Mouse (Mus musculus) embryonic stem cell, embryonic (primary cell): ENCODE results near the gene Zfp949.

Experiments
- CTCF ChIA-PET, 4 experiments: fragments of 300-600 bp in 2 of 4; fragments of 350-600 bp in 2 of 4; sonication (Branson Sonifier 250); formaldehyde crosslinking; loops; one replicate each; lab custom pipeline; 2022; ENCODE audit warnings: inconsistent platforms in 2 of 4; lab: Charles Lee
- POLR2A ChIA-PET, 4 experiments: fragments of 300-600 bp in 2 of 4; fragments of 350-600 bp in 2 of 4; sonication (Branson Sonifier 250); formaldehyde crosslinking; loops; one replicate each; lab custom pipeline; 2022; ENCODE audit warnings: antibody characterized with exemption in 4 of 4, inconsistent platforms in 1 of 4; lab: Charles Lee

Gene Zfp949

DNA sequence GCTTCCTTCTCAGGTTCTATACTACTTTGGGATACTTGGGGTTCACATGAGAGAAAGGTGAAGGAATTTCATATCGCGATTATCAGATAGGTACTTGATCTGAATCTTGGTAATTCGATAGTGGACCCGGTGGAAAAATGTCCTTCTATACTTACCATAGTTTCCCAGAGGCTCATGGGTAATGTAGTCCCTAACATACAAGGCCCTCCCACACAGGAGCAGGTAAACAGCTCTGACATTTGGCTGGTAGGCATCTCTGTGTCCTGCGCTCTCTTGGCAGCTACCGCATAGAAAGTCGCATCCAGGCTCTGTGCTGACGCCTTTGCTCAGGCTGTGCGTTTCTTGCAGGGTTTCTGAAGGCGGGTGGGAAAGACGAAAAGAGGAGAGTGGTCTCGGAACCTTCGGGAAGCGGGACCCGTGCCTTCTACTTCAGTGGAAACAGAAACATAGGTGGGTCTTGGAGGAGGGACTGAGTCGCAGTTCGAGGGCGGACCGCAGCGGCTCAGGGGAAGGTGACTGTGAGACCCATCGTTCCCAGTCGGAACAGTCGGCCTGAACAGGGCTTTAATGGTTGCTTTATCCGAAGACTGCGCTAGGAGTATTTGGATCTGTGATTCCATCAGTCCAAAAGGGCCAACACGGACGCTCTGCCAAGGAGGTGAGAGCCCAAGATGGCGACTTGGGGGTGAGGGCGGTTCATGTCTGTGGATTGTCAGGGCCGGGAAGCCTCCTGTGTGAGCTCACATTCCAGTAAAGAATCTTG lies at the start of gene Zfp949:
Gene Zfp949 (plus strand): TSS at position 170 of the 763 bp plus-strand sequence.
- CTCF ChIA-PET = interaction anchor here in 2 of 4 experiments (0.5 to 1.7 kb wide), 9 partner anchors 14 to 477 kb away, joined by 3 to 19 read pairs (median 3); no protein-coding TSS in a partner anchor
- POLR2A ChIA-PET = interaction anchor here (0.6 to 2.6 kb wide), 19 partner anchors 12 to 307 kb away, joined by 3 to 52 read pairs (median 5); partner anchors contain the start of genes Syncrip (in 3 of the 4) and Snx14 (in 1 of the 4)

DNA sequence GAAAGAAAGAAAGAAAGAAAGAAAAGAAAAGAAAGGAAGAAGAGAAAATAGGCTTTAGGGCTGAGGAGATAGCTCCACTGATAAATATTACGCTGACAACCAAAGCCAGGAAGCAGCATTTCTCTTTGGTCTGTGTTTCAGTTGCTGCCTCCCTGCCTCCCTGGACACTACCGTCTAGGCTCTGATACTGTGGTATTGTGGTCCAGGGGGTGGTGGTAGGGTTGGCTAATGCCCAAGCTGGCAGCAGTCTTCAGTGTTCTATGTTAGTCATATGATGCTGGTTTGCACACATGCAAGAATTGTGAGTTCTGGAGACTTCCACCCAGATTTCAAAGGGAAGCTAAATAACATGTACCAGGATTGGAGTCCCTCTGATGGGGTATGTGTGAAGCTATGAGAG lies 47.7 kb upstream of the Zfp949 start:
- POLR2A ChIA-PET = interaction anchor here in 3 of 4 experiments (0.6 to 12.1 kb wide), 9 partner anchors 8 to 1603 kb away, joined by 3 to 117 read pairs (median 9); partner anchors contain the start of gene Syncrip (in 2 of the 3)
- CTCF ChIA-PET = no interaction called here

DNA sequence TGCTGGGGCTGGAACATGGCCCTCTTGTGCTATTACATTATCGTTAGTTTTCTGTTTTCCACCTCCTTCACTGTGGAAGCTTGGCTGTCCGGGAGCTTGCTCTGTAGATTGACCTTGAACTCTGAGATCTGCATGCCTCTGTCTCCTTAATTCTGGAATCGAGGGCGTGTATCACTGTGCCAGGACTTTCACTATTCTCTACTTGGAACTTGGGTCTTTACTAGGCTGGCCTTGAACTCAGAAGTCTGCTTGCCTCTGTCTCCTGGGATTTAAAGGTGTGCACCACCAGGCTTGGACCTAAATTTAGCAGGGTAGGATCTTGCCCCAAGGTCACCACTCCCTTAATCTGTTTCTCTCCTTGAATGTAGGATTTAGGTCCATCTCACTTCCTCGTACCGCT lies 46.0 kb upstream of the Zfp949 start:
- CTCF ChIA-PET = no interaction called here

DNA sequence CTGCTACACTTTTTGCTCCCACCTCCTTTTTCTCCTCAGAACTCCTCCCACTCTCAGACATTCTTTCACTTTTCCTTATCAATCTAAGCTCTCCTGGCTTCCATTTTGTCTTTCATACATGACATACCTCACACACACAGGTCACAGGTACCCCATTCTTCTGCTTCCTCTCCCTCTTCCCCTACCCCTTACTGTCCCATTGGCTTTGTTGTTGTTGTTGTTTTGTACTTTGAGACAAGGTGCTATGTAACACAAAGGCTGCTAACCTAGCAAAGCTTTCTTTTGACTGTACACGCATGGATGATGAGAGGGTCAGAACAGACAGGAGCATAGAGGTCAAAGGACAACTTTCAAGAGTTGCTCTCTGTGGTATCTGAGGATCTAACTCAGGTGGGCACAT lies 32.3 kb upstream of the Zfp949 start:
- POLR2A ChIA-PET = interaction anchor here in 3 of 4 experiments (0.6 to 13.3 kb wide), 12 partner anchors 7 to 42 kb away, joined by 3 to 345 read pairs (median 3); partner anchors contain the start of gene Syncrip (in 2 of the 3)
- CTCF ChIA-PET = no interaction called here

More for the DNA sequence above, 46.0 kb upstream of the Zfp949 start:
- POLR2A ChIA-PET = interaction anchor here in 3 of 4 experiments (0.8 to 12.1 kb wide), 13 partner anchors 9 to 24 kb away, joined by 3 to 117 read pairs (median 4); partner anchors contain the start of gene Syncrip (in 2 of the 3)

DNA sequence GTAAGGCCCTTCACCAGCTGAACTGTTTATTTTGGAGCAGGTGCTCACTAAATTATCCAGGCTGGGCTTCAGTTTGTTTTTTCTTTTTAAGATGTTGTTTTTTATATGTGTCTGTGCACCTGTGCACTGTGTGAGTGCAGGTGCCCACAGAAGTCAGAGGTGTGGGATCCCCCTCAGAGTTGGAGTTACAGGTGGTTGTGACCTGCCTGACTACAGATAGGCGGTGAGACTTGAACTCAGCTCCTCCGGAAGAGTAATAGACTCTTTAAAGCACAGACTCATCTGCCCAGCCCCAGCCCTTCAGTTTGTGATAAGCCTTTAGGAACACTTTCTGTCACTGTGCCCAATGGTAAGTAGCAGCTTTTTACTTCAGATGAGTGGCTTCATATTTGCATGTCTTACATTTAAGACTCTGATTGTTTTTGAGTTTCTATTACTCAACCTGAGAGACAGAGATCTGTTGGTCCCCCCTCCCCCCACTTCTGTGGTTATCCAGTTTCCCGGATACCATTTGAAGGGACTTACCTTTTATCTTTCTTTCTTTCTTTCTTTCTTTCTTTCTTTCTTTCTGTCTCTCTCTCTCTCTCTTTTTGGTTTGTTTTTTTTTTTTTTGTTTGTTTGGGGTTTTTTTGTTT lies 31.3 kb upstream of the Zfp949 start:
- ChIA-PET CTCF (no interaction called here), POLR2A (interaction anchor here in 2 of 4 experiments (0.9 to 13.3 kb wide), 6 partner anchors 9 to 43 kb away, joined by 3 to 345 read pairs (median 4); partner anchors contain the start of gene Syncrip (in 2 of the 2))

DNA sequence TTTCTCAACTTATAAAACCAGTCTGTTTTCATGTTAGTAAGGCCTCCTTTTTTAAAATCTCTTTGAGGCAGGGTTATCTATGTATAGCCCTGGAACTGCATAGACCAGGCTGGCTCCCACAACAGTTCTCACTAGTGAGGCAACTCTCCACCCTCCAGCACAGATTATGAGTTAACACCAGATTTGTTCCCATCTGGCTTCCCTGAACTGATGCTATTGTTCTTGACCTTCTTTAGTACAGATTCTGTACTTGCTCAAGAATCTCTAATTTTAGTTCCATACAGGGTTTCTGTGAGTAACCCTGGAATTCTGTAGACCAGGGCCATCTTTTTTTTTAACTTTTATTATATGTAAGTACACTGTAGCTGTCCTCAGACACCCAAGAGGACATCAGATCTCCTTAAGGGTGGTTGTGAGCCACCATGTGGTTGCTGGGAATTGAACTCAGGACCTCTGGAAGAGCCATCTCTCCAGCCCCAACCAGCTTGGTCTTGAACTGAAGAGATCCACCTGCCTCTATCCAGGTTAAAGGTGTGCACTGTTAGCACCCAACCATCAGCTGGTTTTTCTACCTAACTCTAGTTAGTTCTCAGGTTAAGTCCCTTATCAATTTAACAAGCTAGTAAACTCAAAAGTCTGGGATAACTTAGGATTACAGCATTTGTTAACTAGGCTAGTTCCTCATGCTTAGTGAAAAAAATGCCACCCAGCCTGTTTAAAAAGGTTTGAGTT lies 28.3 kb upstream of the Zfp949 start:
- CTCF ChIA-PET = interaction anchor here in 1 of 4 experiments (1.3 kb wide), 1 partner anchor 278 kb away, joined by 3 read pairs; no protein-coding TSS in a partner anchor
- POLR2A ChIA-PET = interaction anchor here (0.5 to 13.3 kb wide), 32 partner anchors 8 to 415 kb away, joined by 3 to 345 read pairs (median 5); partner anchors contain the start of genes Syncrip (in 3 of the 4), Snx14 (in 2 of the 4) and Zfp949 (in 2 of the 4)

DNA sequence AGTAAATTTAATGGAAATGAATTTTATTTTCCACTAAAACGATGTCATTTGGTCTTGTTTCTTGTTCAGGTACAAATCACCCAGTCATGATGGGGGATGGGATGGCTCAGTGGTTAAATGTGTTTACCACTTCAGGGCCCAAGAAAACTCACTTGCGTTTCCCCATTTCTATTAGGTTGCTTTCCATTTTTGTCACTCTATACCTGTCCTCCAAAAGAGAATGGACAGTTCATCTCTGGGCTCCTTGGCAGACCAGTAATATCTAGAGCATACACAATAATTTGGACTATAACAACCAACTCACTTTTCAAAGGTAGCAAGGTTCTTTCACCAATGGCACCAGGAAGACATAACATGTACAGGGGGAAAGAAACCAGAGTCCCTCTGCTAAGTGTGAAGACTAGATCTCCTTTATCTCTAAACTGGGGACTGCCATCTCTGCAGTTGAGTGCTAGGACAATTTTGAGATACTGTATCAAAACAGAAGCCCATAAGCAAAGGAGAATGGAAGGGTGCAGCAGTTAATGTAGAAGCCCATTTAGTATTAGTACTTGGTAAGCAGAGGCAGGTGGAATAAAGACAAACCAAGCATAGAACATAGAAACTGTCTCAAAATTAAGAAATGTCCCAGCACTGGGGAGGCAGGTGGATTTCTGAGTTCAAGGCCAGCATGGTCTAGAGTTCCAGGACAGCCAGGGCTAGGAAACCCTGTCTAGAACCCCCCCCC lies 27.5 kb upstream of the Zfp949 start:
- ChIA-PET CTCF (interaction anchor here in 2 of 4 experiments (0.7 to 1.3 kb wide), 3 partner anchors 26 to 279 kb away, joined by 3 to 5 read pairs (median 3); no protein-coding TSS in a partner anchor), POLR2A (interaction anchor here (0.5 to 13.3 kb wide), 65 partner anchors 7 to 1733 kb away, joined by 3 to 345 read pairs (median 5); partner anchors contain the start of genes Syncrip (in 4 of the 4), Zfp949 (in 3 of the 4) and Snx14 (in 2 of the 4))

DNA sequence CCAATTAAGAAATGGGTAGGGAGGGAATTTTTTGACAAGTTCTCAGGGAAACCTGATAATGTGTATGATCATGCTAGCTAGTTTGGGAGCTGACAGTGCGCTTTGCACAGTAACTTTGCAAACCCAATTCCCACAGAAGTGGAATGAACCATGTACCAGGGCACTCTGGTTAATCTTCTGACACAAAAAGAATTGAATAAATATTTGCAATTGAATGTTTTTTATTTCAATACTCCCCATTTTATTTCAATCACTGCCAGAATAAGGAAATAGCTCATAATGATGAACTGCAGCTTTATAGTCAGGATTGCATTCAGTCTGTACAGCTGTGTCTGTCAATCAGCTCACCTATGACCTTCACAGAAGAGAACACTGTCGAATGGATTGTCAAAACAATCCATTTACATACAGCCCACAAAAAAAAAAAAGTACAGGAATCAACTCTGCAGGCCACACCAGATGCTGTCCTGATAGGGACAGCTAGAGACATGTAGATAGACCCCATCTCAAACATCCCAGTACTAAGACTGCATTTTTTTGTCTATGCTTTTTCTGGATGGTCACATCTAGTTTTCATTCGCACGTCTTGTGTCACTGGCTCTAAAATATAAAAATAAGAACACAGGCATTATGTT lies 26.9 kb upstream of the Zfp949 start:
- ChIA-PET POLR2A (interaction anchor here (0.6 to 13.3 kb wide), 62 partner anchors 8 to 1734 kb away, joined by 3 to 345 read pairs (median 6); partner anchors contain the start of genes Syncrip (in 4 of the 4), Zfp949 (in 2 of the 4) and Snx14 (in 1 of the 4)), CTCF (interaction anchor here in 2 of 4 experiments (0.7 to 1.2 kb wide), 2 partner anchors 25 to 279 kb away, joined by 3 to 5 read pairs; no protein-coding TSS in a partner anchor)

DNA sequence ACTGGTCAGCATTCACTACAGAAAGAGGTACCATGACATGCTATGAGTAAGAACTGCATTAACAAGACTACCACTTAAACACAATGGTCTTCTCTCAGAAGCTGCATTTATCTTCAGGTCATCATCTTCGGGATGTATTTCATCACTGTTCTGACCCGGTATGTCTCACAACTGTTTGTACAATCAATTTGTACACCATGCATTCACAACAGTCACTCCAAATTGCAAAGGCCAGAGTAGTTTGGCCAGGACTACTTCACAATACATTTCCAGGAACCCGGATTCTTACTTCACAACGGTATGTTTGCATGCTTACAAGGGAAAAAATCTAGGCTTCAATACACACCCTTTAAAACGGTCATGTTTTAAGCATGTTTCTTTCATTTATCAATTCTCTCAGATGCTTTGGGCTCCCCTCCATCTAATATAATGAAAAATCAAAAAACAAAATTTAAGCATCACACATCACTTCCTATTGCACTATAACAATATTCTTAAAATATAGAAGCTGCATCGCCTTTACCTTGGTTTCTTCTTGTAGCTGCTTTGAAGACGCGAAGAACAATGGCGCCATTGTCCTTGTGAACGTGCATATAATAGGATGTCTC lies 25.8 kb upstream of the Zfp949 start:
- POLR2A ChIA-PET = interaction anchor here (0.6 to 13.3 kb wide), 101 partner anchors 8 to 780 kb away, joined by 3 to 345 read pairs (median 6); partner anchors contain the start of genes Syncrip (in 4 of the 4), Zfp949 (in 4 of the 4) and Snx14 (in 3 of the 4)
- CTCF ChIA-PET = interaction anchor here in 2 of 4 experiments (0.6 to 1.4 kb wide), 4 partner anchors 15 to 280 kb away, joined by 3 to 5 read pairs (median 4); partner anchors contain the start of genes Syncrip (in 1 of the 2) and Zfp949 (in 1 of the 2)

DNA sequence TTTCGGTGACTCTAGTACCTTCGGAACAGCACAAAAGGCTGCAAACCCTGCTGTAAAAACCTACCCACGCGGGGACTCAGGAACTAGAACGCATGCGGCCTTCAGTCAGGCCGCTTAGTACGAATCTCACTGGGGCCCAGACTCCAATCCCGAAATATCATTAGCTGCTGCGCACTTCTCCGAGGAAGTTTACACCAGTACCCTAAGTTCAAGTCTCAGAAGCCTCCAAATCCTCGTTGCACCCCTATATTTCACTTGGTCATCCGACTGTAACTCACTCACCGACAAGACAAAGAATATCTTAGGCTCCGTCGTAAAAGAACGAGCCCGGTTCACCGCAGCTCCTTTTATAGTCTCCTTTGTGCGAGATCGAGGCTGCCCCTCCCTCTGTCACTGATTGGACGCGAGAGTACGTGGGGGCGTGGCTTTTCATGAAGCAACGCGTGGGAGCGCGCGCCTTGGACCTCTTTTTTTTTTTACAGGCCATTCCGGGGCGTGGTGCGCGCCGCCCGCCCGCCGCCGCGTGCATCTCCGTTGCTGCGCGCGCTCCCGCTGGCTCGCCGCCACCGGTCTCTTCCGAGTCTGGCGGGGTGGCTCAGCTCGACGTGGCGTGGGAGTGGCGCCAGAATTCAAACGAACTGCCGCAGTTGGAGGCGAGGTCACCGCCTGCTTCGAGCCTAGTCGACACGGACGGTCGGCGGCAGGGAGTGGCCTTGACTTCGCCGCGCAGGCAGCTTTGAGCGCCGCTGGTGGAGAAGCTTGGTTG lies 25.1 kb upstream of the Zfp949 start:
- ChIA-PET CTCF (interaction anchor here (0.6 to 1.4 kb wide), 10 partner anchors 16 to 1949 kb away, joined by 3 to 6 read pairs (median 3); partner anchors contain the start of genes Syncrip (in 1 of the 4) and Zfp949 (in 1 of the 4)), POLR2A (interaction anchor here (0.5 to 13.3 kb wide), 116 partner anchors 10 to 1868 kb away, joined by 3 to 345 read pairs (median 5); partner anchors contain the start of genes Syncrip (in 4 of the 4), Zfp949 (in 4 of the 4), Snx14 (in 3 of the 4) and Nt5e (in 1 of the 4))

DNA sequence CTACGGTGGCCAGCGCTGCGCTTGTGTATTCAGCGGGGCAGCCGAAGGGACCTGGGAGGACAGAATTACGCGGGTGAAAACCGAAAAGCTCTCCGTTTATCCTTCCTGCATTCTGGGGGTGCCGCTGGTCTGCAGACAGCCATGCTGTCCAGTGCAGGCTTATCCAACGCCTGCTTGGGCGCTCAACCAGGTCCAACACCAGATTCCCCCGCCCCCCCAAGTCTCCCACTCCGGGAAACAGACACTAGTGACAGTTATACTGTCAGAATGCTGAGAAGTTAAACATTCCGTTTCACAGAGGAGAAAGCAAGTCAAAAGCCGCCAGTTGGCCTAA lies 24.5 kb upstream of the Zfp949 start:
- POLR2A ChIA-PET = interaction anchor here (0.6 to 13.3 kb wide), 101 partner anchors 10 to 1868 kb away, joined by 3 to 345 read pairs (median 6); partner anchors contain the start of genes Syncrip (in 4 of the 4), Zfp949 (in 4 of the 4), Snx14 (in 2 of the 4) and Nt5e (in 1 of the 4)
- CTCF ChIA-PET = interaction anchor here (0.6 to 1.4 kb wide), 8 partner anchors 22 to 1949 kb away, joined by 3 to 6 read pairs (median 3); partner anchors contain the start of genes Syncrip (in 1 of the 4) and Zfp949 (in 1 of the 4)

DNA sequence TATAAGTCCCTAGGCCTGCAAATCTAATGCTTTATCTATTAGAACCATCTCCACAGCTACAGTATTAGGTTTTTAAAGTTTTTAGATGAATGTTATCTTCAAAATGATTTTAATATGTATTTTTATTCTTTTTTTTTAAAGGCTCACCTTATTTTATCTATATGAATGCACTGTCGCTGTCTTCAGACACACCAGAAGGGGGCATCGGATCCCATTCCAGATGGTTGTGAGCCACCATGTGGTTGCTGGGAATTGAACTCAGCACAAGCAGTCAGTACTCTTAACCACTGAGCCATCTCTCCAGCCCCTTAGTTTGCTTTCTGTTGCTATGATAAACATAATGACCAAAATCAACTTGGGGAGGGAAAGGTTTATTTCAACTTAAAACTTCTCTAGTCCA lies 23.5 kb upstream of the Zfp949 start:
- POLR2A ChIA-PET = interaction anchor here (0.6 to 13.3 kb wide), 24 partner anchors 9 to 280 kb away, joined by 3 to 345 read pairs (median 33); partner anchors contain the start of genes Syncrip (in 3 of the 4), Zfp949 (in 2 of the 4) and Snx14 (in 1 of the 4)
- CTCF ChIA-PET = interaction anchor here in 3 of 4 experiments (0.7 to 1.7 kb wide), 4 partner anchors 9 to 284 kb away, joined by 3 to 6 read pairs (median 4); no protein-coding TSS in a partner anchor

DNA sequence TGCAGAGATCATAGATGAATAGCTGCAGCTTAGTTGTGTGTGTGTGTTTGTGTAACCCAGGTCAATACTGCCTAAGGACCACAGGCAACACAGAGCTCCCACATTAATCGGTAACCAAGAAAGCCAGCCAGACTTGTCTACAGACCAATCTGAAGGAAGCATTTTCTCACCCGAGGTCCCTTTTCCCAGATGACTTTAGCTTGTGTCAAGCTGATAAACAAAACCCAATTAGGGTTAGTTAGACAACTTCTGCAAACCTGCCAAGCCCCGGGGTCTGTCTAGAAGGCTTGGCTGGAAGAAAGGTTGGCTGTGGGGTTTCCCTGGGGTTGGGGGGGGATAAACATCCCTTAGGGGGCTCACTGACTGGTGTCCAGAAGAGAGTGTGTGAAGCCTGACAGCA lies 23.0 kb upstream of the Zfp949 start:
- POLR2A ChIA-PET = interaction anchor here in 3 of 4 experiments (0.9 to 13.3 kb wide), 15 partner anchors 9 to 192 kb away, joined by 3 to 345 read pairs (median 40); partner anchors contain the start of genes Syncrip (in 3 of the 3), Snx14 (in 1 of the 3) and Zfp949 (in 1 of the 3)

DNA sequence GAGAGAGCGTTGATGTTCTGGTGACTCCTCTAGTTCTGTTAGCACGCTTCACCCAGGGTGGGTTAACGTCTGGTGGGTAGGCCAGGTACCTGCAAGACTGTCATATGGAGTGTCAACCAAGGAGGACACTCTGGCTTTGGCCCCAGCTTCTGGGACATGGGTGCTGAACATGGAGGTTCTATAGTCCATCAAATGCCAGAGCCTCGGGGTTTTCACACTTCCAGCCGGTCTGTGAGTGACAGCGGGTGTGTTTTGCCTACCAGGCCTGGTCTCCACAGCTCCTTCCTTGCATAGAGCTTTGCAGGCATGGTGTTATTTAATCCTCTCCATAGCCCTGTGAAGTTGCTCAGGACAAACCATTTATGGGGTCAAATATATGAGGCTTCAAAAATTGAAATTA lies 22.5 kb upstream of the Zfp949 start:
- CTCF ChIA-PET = interaction anchor here in 2 of 4 experiments (0.6 to 1.7 kb wide), 2 partner anchors 20 to 313 kb away, joined by 5 to 6 read pairs; no protein-coding TSS in a partner anchor

More for the DNA sequence above, 23.0 kb upstream of the Zfp949 start:
- CTCF ChIA-PET = interaction anchor here in 3 of 4 experiments (0.6 to 1.7 kb wide), 4 partner anchors 8 to 312 kb away, joined by 3 to 6 read pairs (median 4); no protein-coding TSS in a partner anchor

More for the DNA sequence above, 22.5 kb upstream of the Zfp949 start:
- POLR2A ChIA-PET = interaction anchor here in 3 of 4 experiments (0.9 to 13.3 kb wide), 12 partner anchors 9 to 193 kb away, joined by 4 to 345 read pairs (median 31); partner anchors contain the start of genes Syncrip (in 2 of the 3), Zfp949 (in 2 of the 3) and Snx14 (in 1 of the 3)
